Mouse (Mus musculus): ENCODE data around the gene Tspan4. TPM values are rescaled to one million over a fixed set of nuclear protein-coding genes. Genes with fewer than 3 reads are reported as not detected.

The Tspan4 gene
- total and polyA plus RNA-seq, 2 experiments from 2014 or later, result 83.9 to 119 TPM

- WGBS, result 63% methylated on average over 10 of the region's 10 CpGs
- Histone ChIP-seq H3K9ac (replicated peaks; ENCODE audit: low read length) (peak overlapping the region; percentile 69), H3K4me3 (ENCODE audit: low read length) (peak overlapping the region; percentile 55), H3K4me1 (ENCODE audit: insufficient read depth, low read length) (peaks cover 20% of the 10 kb centered on the region; the same call in 1 of the 2 replicates), H3K9me3 (ENCODE audit: low read length) (no peaks in the 10 kb centered on the region), H3K36me3 (ENCODE audit: insufficient read depth, low read length) (peaks cover 3% of the 10 kb centered on the region; the same call in 1 of the 2 replicates), H3K27me3 (ENCODE audit: insufficient read depth, low read length) (peaks cover 20% of the 10 kb centered on the region), H3K4me2 (ENCODE audit: low read depth, low read length) (peak overlapping the region; percentile 74), H3K27ac (peak overlapping the region; percentile 86; the same call in 1 of the 2 replicates)
- no peak for TF ChIP-seq CTCF (IDR thresholded peaks at IDR 0.05; ENCODE audit: low read depth)
- DNase-seq (ENCODE audit: low spot score) (no peak), ATAC-seq (no peak)
Measured at GRCm38 (mm10) chr7:141466607-141467148, 8.4 kb upstream of the Tspan4 start.

- H3K27ac ChIP-seq, result peak within 1 kb of the TSS; percentile 86
- peaks cover 20% of the 10 kb centered on the region for H3K27me3 ChIP-seq (ENCODE audit: insufficient read depth, low read length)
- peak within 1 kb of the TSS; percentile 74 for H3K4me2 ChIP-seq (ENCODE audit: low read depth, low read length)
- peaks cover 20% of the 10 kb centered on the region; the same call in 1 of the 2 replicates for H3K4me1 ChIP-seq (ENCODE audit: insufficient read depth, low read length)
- peak within 1 kb of the TSS; percentile 55 for H3K4me3 ChIP-seq (ENCODE audit: low read length)
- peaks cover 8% of the 10 kb centered on the region for H3K36me3 ChIP-seq (ENCODE audit: insufficient read depth, low read length)
- no peak for TF ChIP-seq CTCF (IDR thresholded peaks at IDR 0.05; ENCODE audit: low read depth)
- peak within 1 kb of the TSS; percentile 69 for H3K9ac ChIP-seq (replicated peaks; ENCODE audit: low read length)
- WGBS, result under 1% methylated on average over 51 of the region's 52 CpGs
- DNase-seq (ENCODE audit: low spot score), result peak; percentile 74
- peak; percentile 41 for ATAC-seq
- no peaks in the 10 kb centered on the region for H3K9me3 ChIP-seq (ENCODE audit: low read length)
Measured at GRCm38 (mm10) chr7:141467230-141468030, 7.6 kb upstream of the Tspan4 start, which contains the start of gene Cd151. Gene Cd151 (plus strand): TSS chr7:141467392.

GRCm38 (mm10) chr7:141468164-141468521 lies 6.9 kb upstream of the Tspan4 start:
- H3K4me1 ChIP-seq (ENCODE audit: insufficient read depth, low read length), result peaks cover 20% of the 10 kb centered on the region; the same call in 1 of the 2 replicates
- peak overlapping the region; percentile 86 for H3K27ac ChIP-seq
- peaks cover 12% of the 10 kb centered on the region for H3K36me3 ChIP-seq (ENCODE audit: insufficient read depth, low read length)
- 22% methylated on average over 5 of the region's 5 CpGs for WGBS
- H3K27me3 ChIP-seq (ENCODE audit: insufficient read depth, low read length), result peaks cover 18% of the 10 kb centered on the region
- DNase-seq (ENCODE audit: low spot score) (no peak), ATAC-seq (no peak)
- H3K4me2 ChIP-seq (ENCODE audit: low read depth, low read length), result peak overlapping the region; percentile 74
- no peak for TF ChIP-seq CTCF (IDR thresholded peaks at IDR 0.05; ENCODE audit: low read depth)
- no peaks in the 10 kb centered on the region for H3K9me3 ChIP-seq (ENCODE audit: low read length)
- peak overlapping the region; percentile 69 for H3K9ac ChIP-seq (replicated peaks; ENCODE audit: low read length)
- peak overlapping the region; percentile 55 for H3K4me3 ChIP-seq (ENCODE audit: low read length)

- Histone ChIP-seq H3K9me3 (ENCODE audit: low read length) (no peaks in the 10 kb centered on the region), H3K4me3 (ENCODE audit: low read length) (peak overlapping the region; percentile 55), H3K4me2 (ENCODE audit: low read depth, low read length) (peak overlapping the region; percentile 74), H3K4me1 (ENCODE audit: insufficient read depth, low read length) (peaks cover 23% of the 10 kb centered on the region), H3K9ac (replicated peaks; ENCODE audit: low read length) (peak overlapping the region; percentile 69), H3K36me3 (ENCODE audit: insufficient read depth, low read length) (peaks cover 12% of the 10 kb centered on the region), H3K27me3 (ENCODE audit: insufficient read depth, low read length) (peaks cover 13% of the 10 kb centered on the region), H3K27ac (peak overlapping the region; percentile 86)
- 11% methylated on average over 8 of the region's 8 CpGs for WGBS
- peak; percentile 66 for TF ChIP-seq CTCF (IDR thresholded peaks at IDR 0.05; ENCODE audit: low read depth)
- ATAC-seq (peak; percentile 73), DNase-seq (ENCODE audit: low spot score) (peak; percentile 81)
Measured at GRCm38 (mm10) chr7:141468522-141469211, 6.4 kb upstream of the Tspan4 start.

- no peak for TF ChIP-seq CTCF (IDR thresholded peaks at IDR 0.05; ENCODE audit: low read depth)
- H3K9ac ChIP-seq (replicated peaks; ENCODE audit: low read length), result peak overlapping the region; percentile 69; the same call in 1 of the 2 replicates
- peak overlapping the region; percentile 86; the same call in 1 of the 2 replicates for H3K27ac ChIP-seq
- no peak for DNase-seq (ENCODE audit: low spot score)
- WGBS, result 55% methylated on average over 6 of the region's 6 CpGs
- H3K4me2 ChIP-seq (ENCODE audit: low read depth, low read length), result peak overlapping the region; percentile 74
- H3K4me3 ChIP-seq (ENCODE audit: low read length), result peak overlapping the region; percentile 15
- H3K27me3 ChIP-seq (ENCODE audit: insufficient read depth, low read length), result 0 out of 2 replicates have a peak, but pooled peaks cover 8% of the 10 kb centered on the region
- H3K4me1 ChIP-seq (ENCODE audit: insufficient read depth, low read length), result peaks cover 30% of the 10 kb centered on the region
- H3K9me3 ChIP-seq (ENCODE audit: low read length), result no peaks in the 10 kb centered on the region
- H3K36me3 ChIP-seq (ENCODE audit: insufficient read depth, low read length), result peaks cover 12% of the 10 kb centered on the region
- ATAC-seq, result no peak
Measured at GRCm38 (mm10) chr7:141469352-141469751, 5.7 kb upstream of the Tspan4 start.

- H3K36me3 ChIP-seq (ENCODE audit: insufficient read depth, low read length), result peaks cover 12% of the 10 kb centered on the region
- 0 out of 2 replicates have a peak, but pooled peaks cover 6% of the 10 kb centered on the region for H3K27me3 ChIP-seq (ENCODE audit: insufficient read depth, low read length)
- no peak for TF ChIP-seq CTCF (IDR thresholded peaks at IDR 0.05; ENCODE audit: low read depth)
- DNase-seq (ENCODE audit: low spot score), result no peak
- H3K4me1 ChIP-seq (ENCODE audit: insufficient read depth, low read length), result peaks cover 30% of the 10 kb centered on the region
- H3K9me3 ChIP-seq (ENCODE audit: low read length), result no peaks in the 10 kb centered on the region
- WGBS, result 88% methylated on average over 18 of the region's 18 CpGs
- peak overlapping the region; percentile 74; the same call in 1 of the 2 replicates for H3K4me2 ChIP-seq (ENCODE audit: low read depth, low read length)
- H3K9ac ChIP-seq (replicated peaks; ENCODE audit: low read length), result no peak overlapping the region
- ATAC-seq, result no peak
- no peak overlapping the region for H3K4me3 ChIP-seq (ENCODE audit: low read length)
- H3K27ac ChIP-seq, result no peak overlapping the region
Measured at GRCm38 (mm10) chr7:141469901-141470636, 5.0 kb upstream of the Tspan4 start.
